Mouse (Mus musculus) gastrocnemius, postnatal 10 days (tissue): Measurements from ENCODE around the gene Dhdh. TPM values are rescaled to one million over a fixed set of nuclear protein-coding genes. Genes with fewer than 3 reads are reported as not detected.
A peak's percentile ranks its signal among the peaks of the same experiment; 100 is the strongest.
"Not testable (repeated sequence)": the region's sequence is repeated elsewhere in the genome, so short reads cannot be mapped to it uniquely, and the experiment has no call there.

Experiments
- DNase-seq: peaks from one replicate; pipeline ENCODE4 v3.0.0; 2021; ENCODE audit warnings: mixed read lengths
- total RNA-seq, 2 experiments: library from RNA; stranded (reverse); gene quantifications; 2 replicates each; pipeline ENCODE4 v1.2.3; 2021

Gene Dhdh
- total RNA-seq, 2 experiments from 2014 or later: 8.8 to 9.5 TPM

GRCm38 (mm10) chr7:45475291-45475969 lies 13.2 kb downstream of the Dhdh start:
- no peak for DNase-seq

DNA sequence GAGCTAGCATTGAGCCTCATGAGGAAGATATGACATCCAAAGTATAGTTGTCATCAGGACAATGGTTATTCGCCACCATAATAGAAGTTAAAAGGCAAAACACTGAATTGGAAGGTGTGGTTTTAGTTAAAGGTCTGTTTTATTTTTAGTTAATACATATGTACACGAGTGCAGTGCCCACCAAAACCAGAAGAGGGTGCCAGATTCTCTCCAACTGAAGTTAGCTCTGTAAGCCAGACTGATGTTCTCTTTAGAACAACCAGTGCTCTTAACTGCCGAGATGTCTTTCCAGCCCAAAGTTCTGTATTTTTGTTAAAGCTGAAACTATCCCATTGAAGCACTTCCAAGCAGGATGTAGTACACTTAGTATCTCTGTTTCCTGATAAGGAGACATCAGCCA lies 17.7 kb downstream of the Dhdh start:
- DNase-seq: peak; percentile 74

- DNase-seq: no peak
Observed at GRCm38 (mm10) chr7:45467090-45467670, 21.4 kb downstream of the Dhdh start.

GRCm38 (mm10) chr7:45466283-45467089 lies 22.1 kb downstream of the Dhdh start, which contains the start of gene Bax:
Gene Bax (minus strand): TSS chr7:45466898.
- DNase-seq: peak; percentile 96

DNA sequence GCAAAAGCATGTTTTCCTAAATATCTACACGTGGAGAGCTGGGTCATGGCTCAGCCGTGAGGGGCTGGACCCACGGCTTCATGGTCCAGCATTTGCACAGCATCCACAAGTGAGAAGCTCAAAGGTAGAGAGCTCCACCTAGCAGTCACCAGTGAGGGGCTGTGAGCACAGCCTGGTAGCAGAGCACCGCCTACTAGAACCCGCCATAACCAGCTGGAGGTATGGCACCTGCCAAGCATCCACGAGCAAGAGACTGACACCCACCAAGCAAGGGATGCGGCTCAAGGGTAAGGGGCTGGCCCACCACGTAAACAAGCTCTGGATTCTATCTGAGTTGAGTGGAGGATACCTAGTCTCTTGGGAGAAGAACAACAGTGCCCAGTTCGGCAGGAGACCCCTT lies 23.1 kb downstream of the Dhdh start:
- no peak for DNase-seq

DNA sequence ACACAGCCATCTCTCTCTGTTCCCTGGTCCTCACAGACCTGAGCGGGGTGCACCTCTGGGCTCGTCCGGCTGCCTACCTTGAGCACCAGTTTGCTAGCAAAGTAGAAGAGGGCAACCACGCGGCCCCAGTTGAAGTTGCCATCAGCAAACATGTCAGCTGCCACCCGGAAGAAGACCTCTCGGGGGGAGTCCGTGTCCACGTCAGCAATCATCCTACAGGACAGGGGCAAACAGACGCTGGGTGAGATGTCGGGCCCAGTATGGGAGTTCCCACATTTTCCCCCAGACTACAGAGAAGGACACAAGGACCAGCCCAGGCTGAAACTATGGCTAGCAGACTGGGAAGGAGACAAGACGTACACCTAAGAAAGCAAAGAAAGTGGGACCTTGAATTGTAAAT lies 23.5 kb downstream of the Dhdh start:
- no peak for DNase-seq

- no peak for DNase-seq
Observed at GRCm38 (mm10) chr7:45463987-45464778, 24.4 kb downstream of the Dhdh start.

GRCm38 (mm10) chr7:45462868-45463267 lies 25.7 kb downstream of the Dhdh start:
- DNase-seq: not testable (repeated sequence)

DNA sequence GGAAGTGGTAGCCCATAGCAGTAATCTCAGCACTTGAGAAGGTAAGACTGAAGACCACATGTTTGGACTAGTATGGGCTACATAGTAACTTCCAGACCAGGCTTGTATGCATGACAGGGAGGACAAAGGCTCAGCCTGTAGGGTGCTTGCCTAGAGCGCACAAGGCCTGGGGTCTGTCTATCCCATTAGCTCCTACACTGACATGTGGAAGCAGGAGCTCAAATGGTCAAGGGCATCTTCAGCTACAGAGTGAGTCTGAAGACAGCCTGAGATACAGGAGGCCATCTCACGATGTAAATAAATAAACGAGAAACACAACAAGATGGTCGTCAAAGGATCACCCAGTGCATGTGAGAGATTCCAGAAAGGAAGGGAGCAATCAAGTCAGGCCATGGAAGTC lies 26.3 kb downstream of the Dhdh start:
- no peak for DNase-seq

DNA sequence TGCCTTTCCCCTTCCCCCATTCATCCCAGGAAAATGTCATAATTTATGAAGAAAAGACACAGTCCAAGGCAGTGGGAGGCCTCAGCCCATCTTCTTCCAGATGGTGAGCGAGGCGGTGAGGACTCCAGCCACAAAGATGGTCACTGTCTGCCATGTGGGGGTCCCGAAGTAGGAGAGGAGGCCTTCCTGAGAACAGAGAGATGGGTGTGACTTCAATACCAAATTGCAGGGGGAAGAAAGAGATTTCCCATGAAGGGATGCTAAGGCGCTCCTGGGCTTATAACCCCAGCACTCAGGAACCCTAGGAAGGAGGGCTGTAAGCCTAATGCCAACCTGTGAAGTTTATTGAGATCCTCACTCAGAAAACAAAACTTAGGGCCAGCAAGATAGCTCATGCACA lies 26.8 kb downstream of the Dhdh start:
- DNase-seq: no peak

DNA sequence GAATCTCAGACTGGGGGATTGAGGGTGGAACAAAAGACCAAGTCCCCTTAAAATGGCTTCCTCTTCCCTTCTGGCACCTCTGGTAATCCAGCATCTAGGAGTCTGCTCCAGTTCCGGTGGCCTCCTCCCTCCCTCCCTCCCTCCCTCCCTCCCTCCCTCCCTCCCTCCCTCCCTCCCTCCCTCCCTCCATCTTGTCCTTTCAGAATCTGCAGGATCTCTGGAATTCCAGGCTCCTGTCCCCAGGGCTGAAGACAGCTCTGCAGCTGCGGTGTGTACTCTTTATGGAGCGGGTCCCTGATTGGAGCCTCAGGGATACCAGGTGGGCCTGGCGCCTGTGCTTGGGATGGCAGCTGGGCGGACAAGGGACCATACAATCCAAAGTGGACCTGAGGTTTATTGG lies 27.3 kb downstream of the Dhdh start:
- DNase-seq: no peak

- DNase-seq: peak; percentile 59
Observed at GRCm38 (mm10) chr7:45460860-45461314, 27.7 kb downstream of the Dhdh start.

- DNase-seq: no peak
Observed at GRCm38 (mm10) chr7:45460377-45460776, 28.2 kb downstream of the Dhdh start.

- DNase-seq: peak; percentile 90
Observed at GRCm38 (mm10) chr7:45459564-45460140, 29.0 kb downstream of the Dhdh start, which contains the start of gene Ftl1. Gene Ftl1 (minus strand): TSS chr7:45459884.

GRCm38 (mm10) chr7:45458748-45459563 lies 29.6 kb downstream of the Dhdh start:
- DNase-seq: peak; percentile 90

GRCm38 (mm10) chr7:45457204-45458060 lies 31.2 kb downstream of the Dhdh start:
- DNase-seq: no peak

DNA sequence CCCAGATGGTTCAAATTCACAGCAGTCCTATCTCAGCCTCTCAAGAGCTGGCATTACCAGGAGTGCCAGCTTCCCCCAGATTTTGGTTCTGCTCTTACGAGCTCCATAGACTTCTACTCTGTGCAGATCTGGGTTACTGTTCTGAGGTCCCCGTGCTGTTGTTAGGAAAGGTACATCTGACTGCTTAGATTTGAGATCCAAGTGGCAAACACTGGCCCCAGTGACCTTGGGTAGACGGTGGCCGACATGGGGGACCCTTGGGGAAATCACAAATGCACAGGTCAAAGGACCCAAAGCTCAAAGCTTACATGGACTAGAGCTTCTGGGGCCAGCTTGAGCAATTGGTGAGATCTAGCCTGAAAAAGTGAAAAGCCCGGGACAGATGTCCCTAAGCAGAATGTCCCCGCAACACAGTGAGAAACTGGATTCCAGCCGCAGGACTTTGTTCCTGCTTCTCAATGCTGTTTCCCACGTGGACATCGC lies 31.8 kb downstream of the Dhdh start:
- DNase-seq: no peak

DNA sequence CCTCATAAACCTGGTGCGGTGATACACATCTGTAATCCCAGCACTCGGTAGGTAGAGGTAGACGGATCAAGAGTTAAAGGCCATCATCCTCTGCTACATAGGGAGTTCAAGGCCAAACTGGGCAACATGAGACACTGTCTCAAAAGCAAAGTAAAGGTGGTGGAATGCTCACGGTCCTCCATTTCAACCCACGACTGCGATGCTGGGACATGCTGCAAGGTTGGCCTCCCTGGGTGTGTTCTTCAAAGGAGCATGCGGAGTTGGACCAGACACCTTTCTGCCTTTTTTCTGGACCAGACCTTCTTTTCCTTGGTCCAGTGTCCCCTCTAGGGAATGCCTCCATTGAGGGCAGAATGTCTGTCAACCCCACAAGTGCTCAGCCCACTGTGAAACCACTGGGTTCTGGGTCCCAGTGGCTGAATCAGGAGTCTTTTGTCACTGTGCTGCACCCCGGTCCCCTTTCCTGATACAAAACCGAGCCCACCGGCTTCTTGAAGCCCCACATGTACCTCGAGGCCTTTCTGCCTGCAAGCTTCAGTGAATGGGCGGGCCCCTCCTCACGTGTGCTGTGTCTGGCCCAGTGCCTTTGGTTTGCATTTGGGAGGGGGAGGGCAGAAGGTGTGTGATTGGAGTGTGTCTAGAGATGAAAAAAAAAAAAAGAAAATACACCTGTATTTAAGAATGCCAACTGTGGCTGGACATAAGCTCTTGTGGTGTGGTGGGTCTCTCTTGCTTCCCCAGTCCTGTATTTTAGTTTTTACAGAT lies 32.5 kb downstream of the Dhdh start:
- DNase-seq: no peak

- no peak for DNase-seq
Observed at GRCm38 (mm10) chr7:45454971-45455370, 33.6 kb downstream of the Dhdh start.
